Mouse (Mus musculus) Patski (cell line): ENCODE data around the gene Gm38394. TPM values are rescaled to one million over a fixed set of nuclear protein-coding genes. Genes with fewer than 3 reads are reported as not detected.
"Not testable (repeated sequence)": the region's sequence is repeated elsewhere in the genome, so short reads cannot be mapped to it uniquely, and the experiment has no call there.

Experiments
- ATAC-seq: fragments of 100-300 bp; one replicate; pipeline ENCODE4 v1.8.0; 2021
- CTCF ChIA-PET: fragments of 350-600 bp; sonication (Branson Sonifier 250); formaldehyde crosslinking; loops from one replicate; lab custom pipeline; 2022; ENCODE audit warnings: inconsistent platforms; lab: Charles Lee
- POLR2A ChIA-PET: fragments of 350-600 bp; sonication (Branson Sonifier 250); formaldehyde crosslinking; loops from one replicate; lab custom pipeline; 2022; ENCODE audit warnings: antibody characterized with exemption, inconsistent platforms; lab: Charles Lee
- DNase-seq: peaks from one replicate; pipeline ENCODE4 v3.0.0-alpha.2; 2011; ENCODE audit warnings: low read depth, low spot score
- H3K27me3 ChIP-seq: fragments of 371-371 bp; one replicate; pipeline ENCODE4 v1.5.1; 2021
- CTCF ChIP-seq: fragments of 100-300 bp; IDR thresholded peaks from one replicate; pipeline ENCODE4 v1.5.1; 2021
- in situ Hi-C: fragments of 300-500 bp; cut with MboI; formaldehyde crosslinking; loops from 3 replicates; pipeline ENCODE4 v1.11.1; 2018; ENCODE audit warnings: low pct_unique_long_range_greater_than_20kb, mixed read lengths
- polyA plus RNA-seq: library from polyadenylated mRNA; unstranded; gene quantifications from one replicate; pipeline ENCODE4 v1.2.3, GENCODE M21; 2021

The Gm38394 gene
- polyA plus RNA-seq, 1 experiment from 2014 or later: 12.3 TPM

DNA sequence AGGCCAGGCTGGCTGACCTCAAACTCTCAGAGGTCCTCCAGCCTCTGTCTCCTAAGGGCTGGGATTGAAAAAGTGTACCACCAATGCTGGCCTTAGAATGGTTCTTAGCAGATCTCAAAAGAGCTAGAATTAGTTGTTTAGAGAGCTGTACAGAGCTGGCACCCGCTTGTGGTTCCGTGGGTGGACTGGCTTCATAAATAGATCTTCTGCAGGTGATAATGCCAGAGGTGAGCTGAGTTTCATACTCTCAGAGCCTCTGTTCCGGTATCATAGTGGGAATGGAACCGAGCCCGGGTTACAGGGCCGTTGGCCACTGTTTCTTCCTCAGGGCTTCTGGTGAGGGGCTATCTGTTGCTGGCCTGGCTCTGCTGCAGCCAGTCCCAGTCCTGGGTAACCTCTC, 29.9 kb upstream of the Gm38394 start:
- CTCF ChIA-PET: no interaction called here
- DNase-seq: no peak
- POLR2A ChIA-PET: no interaction called here
- in situ Hi-C loops: no loop called here
- TF ChIP-seq CTCF: no peak
- no peak for ATAC-seq
- H3K27me3 ChIP-seq: no peaks in the 10 kb centered on the region

DNA sequence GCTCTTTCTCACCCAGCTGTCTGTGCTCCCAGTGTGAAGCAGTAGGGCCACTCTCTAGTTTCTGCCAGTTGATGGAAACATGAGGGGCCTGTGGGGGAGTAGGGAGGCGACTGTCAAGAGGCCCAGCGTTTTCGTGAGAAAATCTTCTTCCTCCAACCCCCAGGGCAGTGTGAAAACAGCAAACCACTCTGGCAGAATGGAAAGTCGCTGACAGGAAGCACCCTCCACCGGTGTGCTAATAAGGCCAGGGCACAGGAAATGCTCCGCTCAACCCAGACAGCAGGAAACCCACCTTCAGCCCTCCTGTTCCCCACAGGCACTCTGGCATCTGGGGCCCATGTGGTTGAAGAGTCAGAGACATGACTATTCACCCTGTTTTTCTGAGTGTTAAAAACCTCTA, 28.8 kb upstream of the Gm38394 start, which contains the start of gene Lax1:
TSS of gene Lax1 (minus strand) at position 212 of the 400 bp plus-strand sequence.
- ChIA-PET POLR2A (no interaction called here), CTCF (no interaction called here)
- in situ Hi-C loops: no loop called here
- no peaks in the 10 kb centered on the region for H3K27me3 ChIP-seq
- ATAC-seq: no peak
- no peak for TF ChIP-seq CTCF
- no peak for DNase-seq

DNA sequence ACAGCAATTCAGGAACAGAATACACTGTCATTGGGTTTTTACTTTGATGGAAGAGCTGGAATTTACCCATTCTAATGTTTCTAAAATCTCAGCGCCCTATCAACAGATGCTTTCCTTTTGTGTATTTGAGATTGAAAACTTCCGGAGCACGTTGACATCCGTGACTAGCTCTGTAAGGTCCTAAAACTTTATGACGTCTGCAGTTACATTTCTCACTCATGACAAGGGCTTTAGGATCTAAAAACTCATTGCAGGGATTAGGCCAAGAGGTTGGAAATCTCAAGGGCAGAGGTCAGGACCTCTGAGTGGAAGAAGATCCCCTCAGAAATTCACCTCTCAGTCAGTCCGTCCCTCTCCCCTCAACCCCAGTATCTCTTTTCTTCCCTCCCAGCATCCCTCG, 27.2 kb upstream of the Gm38394 start:
- in situ Hi-C loops: no loop called here

DNA sequence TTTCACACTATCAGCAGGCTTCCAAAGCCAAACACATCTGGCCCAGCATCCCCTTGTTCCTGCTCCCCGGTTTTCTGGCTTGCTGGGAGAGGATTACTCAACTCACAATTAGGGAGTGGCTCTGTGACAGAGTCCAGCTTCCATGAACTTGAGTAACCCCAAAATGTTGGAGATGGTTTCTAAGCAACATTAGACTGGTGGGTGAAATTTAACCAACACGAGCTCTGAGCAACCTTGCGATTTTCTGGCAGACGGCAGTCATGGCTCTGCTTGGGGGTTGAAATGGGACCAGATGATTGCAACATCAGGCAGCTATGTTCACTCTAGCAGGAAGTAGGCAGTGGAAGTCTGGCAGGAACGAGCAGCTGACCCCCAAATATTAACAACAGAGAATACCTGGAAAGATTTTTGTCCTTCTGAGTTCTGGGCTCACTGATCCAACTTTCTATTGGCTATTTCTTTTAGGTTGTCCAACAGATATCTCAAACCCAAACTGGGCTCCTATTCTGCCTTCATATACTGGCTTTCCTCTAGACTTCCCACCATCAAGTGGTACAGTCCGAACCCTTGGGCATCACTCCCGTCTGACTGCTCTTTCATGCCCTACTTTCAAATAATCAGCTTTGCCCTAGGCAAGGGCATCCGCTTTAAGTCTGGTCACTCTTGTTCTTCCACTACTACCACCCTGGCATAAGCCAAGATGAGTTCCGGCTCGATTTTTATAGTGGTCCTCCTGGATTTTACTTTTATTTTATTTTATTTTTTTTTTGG, 24.8 kb upstream of the Gm38394 start:
- ATAC-seq (peak; percentile 93), DNase-seq (peak; percentile 93)
- H3K27me3 ChIP-seq: no peaks in the 10 kb centered on the region
- in situ Hi-C loops: no loop called here
- ChIA-PET CTCF (interaction anchor here (0.9 to 2.3 kb wide), 2 partner anchors 16 to 30 kb away, joined by 3 to 6 read pairs; no protein-coding TSS in a partner anchor), POLR2A (interaction anchor here (2.1 kb wide), 1 partner anchor 25 kb away, joined by 6 read pairs; the partner anchor contains the start of genes Gm38394 and Zbed6)
- TF ChIP-seq CTCF: no peak

More for the DNA sequence above, 27.2 kb upstream of the Gm38394 start:
- ChIA-PET POLR2A (no interaction called here), CTCF (no interaction called here)
- ATAC-seq: no peak
- H3K27me3 ChIP-seq: no peaks in the 10 kb centered on the region
- DNase-seq: no peak
- TF ChIP-seq CTCF: no peak

DNA sequence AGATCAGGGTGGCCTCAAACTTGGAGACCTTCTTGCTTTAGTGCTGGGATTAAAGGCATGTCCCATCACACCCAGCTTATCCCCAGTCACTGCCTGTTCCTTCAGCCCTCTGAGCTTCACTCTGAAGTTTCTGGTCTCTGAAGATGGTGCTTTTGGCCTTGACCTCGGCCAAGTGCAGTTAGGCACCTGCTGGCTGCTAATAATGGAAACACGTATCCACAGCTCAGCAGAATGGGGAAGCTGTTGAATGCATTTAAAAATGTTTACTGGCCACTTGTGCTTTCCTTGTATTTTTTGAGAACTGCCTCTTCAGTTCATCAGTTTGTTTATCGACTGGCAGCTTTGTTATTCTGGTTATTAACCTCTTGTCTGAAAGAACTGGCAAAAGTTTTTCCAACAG, 10.7 kb upstream of the Gm38394 start:
- no peak for TF ChIP-seq CTCF
- H3K27me3 ChIP-seq: no peaks in the 10 kb centered on the region
- ChIA-PET POLR2A (interaction anchor here (0.7 kb wide), 1 partner anchor 27 kb away, joined by 3 read pairs; no protein-coding TSS in a partner anchor), CTCF (interaction anchor here (1.1 kb wide), 1 partner anchor 9 kb away, joined by 4 read pairs; no protein-coding TSS in a partner anchor)
- DNase-seq (no peak), ATAC-seq (no peak)
- in situ Hi-C loops: no loop called here

DNA sequence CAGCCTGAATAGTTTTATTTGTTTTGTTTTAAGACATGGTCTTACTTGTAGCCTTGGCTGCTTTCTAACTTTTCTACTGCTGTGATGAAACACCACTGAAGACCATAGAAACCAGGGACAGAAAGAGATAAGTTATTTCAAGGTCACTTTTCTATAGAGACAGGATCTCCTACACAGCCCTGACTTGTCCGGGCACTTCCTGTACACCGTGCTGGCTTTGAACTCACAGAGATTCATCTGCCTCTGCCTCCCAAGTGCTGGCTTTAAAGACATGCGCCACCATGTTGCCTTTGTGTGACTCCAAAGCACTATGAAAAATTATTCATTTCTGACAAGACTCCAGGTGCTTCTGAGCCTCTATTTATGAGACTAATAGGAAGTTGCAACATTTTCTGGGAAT, 10.1 kb upstream of the Gm38394 start:
- DNase-seq (no peak), ATAC-seq (no peak)
- ChIA-PET CTCF (interaction anchor here (1.1 kb wide), 1 partner anchor 8 kb away, joined by 4 read pairs; no protein-coding TSS in a partner anchor), POLR2A (no interaction called here)
- in situ Hi-C loops: no loop called here
- H3K27me3 ChIP-seq: no peaks in the 10 kb centered on the region
- TF ChIP-seq CTCF: no peak

DNA sequence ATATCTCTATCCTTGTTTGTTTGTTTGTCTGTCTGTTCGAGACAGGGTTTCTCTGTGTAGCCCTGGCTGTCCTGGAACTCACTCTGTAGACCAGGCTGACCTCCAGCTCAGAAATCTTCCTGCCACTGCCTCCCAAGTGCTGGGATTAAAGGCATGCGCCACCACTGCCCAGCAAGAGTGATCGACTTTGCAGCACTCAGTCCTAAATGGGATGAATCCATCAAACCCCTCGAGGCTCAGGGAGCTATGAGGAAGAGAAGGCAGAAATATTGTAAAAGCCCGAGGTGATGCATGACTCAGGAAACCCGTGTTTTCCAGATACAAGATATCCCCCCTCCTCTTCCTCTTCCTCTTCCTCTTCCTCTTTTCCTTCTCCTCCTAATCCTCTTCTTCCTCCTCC, 9.7 kb upstream of the Gm38394 start:
- TF ChIP-seq CTCF: no peak
- CTCF ChIA-PET: no interaction called here
- ATAC-seq: no peak

DNA sequence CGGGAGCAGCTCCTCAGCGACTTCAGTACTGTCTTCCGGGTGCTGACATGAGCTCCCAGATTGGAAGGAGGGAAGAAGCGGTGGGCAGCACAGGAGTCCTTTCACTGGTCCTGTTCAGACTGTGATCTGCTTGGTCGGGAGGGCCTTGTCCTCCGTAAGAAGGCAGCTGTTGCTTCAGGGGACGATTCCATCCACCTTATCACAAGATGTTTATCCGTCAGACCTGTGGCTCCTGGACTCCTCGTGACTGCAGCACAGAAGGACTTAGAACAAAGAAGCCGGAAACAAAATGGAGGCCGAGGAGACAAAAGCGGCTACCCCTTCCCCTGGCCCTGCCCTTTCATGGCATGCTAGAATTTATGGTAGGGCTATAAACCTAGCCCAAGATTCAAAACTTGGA, 9.1 kb upstream of the Gm38394 start:
- in situ Hi-C loops: no loop called here
- CTCF ChIA-PET: no interaction called here
- no peak for ATAC-seq
- POLR2A ChIA-PET: no interaction called here
- DNase-seq: no peak
- no peaks in the 10 kb centered on the region for H3K27me3 ChIP-seq
- TF ChIP-seq CTCF: no peak

More for the DNA sequence above, 9.7 kb upstream of the Gm38394 start:
- no peaks in the 10 kb centered on the region for H3K27me3 ChIP-seq
- in situ Hi-C loops: no loop called here
- POLR2A ChIA-PET: no interaction called here
- DNase-seq: no peak

DNA sequence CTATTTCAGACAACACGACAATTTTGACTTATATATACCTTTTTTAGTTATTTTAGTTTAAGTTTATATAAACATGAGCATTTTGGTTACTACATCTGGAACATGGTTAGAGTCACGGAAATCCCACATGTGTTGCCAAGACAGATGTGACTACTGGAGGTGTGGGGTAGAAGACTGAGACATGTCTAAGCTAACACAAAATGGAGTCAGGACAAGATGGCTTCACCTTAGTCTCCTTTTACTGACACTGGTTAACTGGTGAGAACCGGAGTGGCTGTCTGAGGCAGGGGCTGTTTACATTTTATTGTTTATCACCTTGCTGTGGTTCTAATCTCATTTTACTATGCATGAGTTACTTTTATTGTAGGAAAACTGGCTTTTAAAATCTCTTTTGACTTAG, 7.5 kb upstream of the Gm38394 start:
- in situ Hi-C loops: no loop called here
- DNase-seq: no peak
- no peak for TF ChIP-seq CTCF
- ATAC-seq: no peak
- no peaks in the 10 kb centered on the region for H3K27me3 ChIP-seq
- CTCF ChIA-PET: no interaction called here
- POLR2A ChIA-PET: no interaction called here

DNA sequence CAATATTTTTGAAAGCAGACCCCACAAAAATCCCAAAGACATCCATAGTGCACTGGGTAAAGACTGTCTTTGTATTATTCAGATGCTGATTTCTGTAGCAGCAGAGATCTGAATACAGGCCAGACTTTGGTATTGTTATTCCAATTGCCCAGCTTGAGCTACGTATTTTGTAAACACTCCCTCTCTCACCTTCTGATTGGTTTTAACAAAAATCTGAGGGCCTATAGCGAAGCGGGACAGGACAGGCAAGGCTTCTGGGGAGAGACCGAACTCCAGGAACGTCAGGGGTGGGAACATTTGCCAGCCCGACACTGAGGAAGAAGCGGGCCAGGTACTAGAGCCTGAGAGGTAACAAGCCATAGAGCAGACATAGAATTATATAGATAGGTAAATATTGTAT, 6.6 kb upstream of the Gm38394 start:
- no peaks in the 10 kb centered on the region for H3K27me3 ChIP-seq
- in situ Hi-C loops: no loop called here
- CTCF ChIA-PET: no interaction called here
- ATAC-seq (no peak), DNase-seq (no peak)
- TF ChIP-seq CTCF: no peak
- POLR2A ChIA-PET: no interaction called here

DNA sequence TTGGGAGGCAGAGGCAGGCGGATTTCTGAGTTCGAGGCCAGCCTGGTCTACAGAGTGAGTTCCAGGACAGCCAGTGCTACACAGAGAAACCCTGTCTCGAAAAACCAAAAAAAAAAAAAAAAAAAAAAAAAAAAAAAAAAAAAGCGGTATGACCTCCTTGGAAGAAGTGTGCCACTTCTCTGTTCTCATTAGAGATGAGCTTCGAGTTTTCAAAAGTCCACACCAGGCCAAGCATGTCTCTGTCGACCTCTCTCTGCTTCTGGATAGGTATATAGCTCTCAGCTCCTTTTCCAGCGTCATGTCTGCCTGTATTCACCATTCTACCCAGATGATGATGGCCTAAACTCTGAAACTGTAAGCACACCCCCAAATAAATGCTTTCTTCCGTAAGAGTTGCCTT, 4.6 kb upstream of the Gm38394 start:
- H3K27me3 ChIP-seq, ATAC-seq, in situ Hi-C loops, CTCF ChIA-PET, DNase-seq, POLR2A ChIA-PET: not testable (repeated sequence)
